Mouse (Mus musculus) thymus, adult 2 months (tissue): ENCODE results near the gene Ppwd1. TPM values are rescaled to one million over a fixed set of nuclear protein-coding genes. Genes with fewer than 3 reads are reported as not detected.
"Not testable (repeated sequence)": the region's sequence is repeated elsewhere in the genome, so short reads cannot be mapped to it uniquely, and the experiment has no call there.

Experiments
- DNase-seq: peaks from one replicate; pipeline ENCODE4 v3.0.0; 2021
- H3K27ac ChIP-seq: fragments of 200-500 bp; 2 replicates; pipeline ENCODE4 v1.5.1; 2012; ENCODE audit warnings: low read length, control low read depth; ENCODE audit not compliant: control insufficient read depth, insufficient read depth
- H3K27me3 ChIP-seq: fragments of 200-500 bp; 2 replicates; pipeline ENCODE4 v1.6.1; 2012; ENCODE audit warnings: mild to moderate bottlenecking, low read length, moderate library complexity, mixed read lengths; ENCODE audit not compliant: control insufficient read depth, insufficient read depth
- H3K36me3 ChIP-seq: fragments of 200-500 bp; 2 replicates; pipeline ENCODE4 v1.6.1; 2012; ENCODE audit warnings: mild to moderate bottlenecking, low read length, moderate library complexity; ENCODE audit not compliant: control insufficient read depth, insufficient read depth
- H3K4me1 ChIP-seq: fragments of 200-500 bp; replicated peaks from 2 replicates; pipeline ENCODE4 v1.6.1; 2012; ENCODE audit warnings: low read length; ENCODE audit not compliant: control insufficient read depth, insufficient read depth
- H3K4me3 ChIP-seq: fragments of 200-500 bp; 2 replicates; pipeline ENCODE4 v1.5.1; 2012; ENCODE audit warnings: mild to moderate bottlenecking, low read length, control low read depth, moderate library complexity; ENCODE audit not compliant: control insufficient read depth, insufficient read depth
- CTCF ChIP-seq: fragments of 200-500 bp; IDR thresholded peaks from 2 replicates; pipeline ENCODE4 v1.5.1; 2012; ENCODE audit warnings: mild to moderate bottlenecking, control low read depth, low read length, moderate library complexity, borderline replicate concordance; ENCODE audit not compliant: control insufficient read depth, poor library complexity, insufficient read depth; ENCODE audit errors: extremely low read depth
- POLR2A ChIP-seq: fragments of 200-500 bp; IDR thresholded peaks from 2 replicates; pipeline ENCODE4 v1.6.1; 2012; ENCODE audit warnings: mild to moderate bottlenecking, low read length, control low read depth, moderate library complexity; ENCODE audit not compliant: control insufficient read depth, poor library complexity, insufficient read depth; ENCODE audit errors: extremely low read depth
- WGBS: fragments of 180-500 bp; shearing (Covaris S2); methylation state at CpG from one replicate; pipeline ENCODE4 v1.1.7; 2018; 5-methylcytosine and 5-hydroxymethylcytosine counted together
- polyA plus RNA-seq: library from polyadenylated mRNA; depleted of rRNA; stranded (reverse); fragments of >200 nt; gene quantifications from 2 replicates; pipeline ENCODE4 v1.2.3, GENCODE M21; 2012; rRNA removed

Gene Ppwd1
- 2.7 and 2.9 TPM in 2 replicates for polyA plus RNA-seq

DNA sequence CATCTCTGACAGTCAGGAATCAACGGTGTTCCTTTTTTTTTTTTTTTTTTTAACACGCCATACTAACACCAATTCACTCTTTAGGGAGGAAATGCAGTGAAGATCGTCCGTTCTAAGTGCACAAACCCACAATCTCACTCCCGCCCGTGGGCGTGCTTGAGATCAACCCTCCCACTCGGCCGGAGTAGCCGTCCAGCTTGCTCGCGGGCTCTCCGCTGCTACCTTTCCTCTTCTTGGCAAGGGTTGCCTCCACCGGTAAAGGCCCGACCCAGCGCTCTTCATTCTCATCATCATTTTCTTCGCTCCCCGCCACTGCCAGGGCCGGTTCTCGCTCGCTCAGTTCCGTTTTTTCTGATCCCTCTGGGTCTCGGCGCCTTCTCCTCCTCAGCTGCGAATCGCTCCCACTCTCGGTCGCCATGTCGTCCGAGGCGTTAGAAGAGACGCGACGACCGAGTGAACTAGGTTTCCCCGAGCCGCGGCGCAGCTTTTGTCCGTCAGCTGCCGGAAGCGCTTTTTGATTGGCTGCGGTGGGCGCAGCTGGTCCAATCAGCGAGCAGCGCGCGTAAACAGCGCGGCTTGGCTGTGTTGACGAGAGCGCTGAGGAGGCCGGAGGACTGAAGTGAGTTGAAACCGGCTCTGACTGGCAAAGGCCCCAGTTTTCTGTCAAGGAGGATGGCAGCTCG, at the start of gene Ppwd1, which contains the start of gene Cenpk:
TSS of gene Ppwd1 (minus strand) at position 460 of the 683 bp plus-strand sequence.
TSS of gene Cenpk (plus strand) at position 228 of the 683 bp plus-strand sequence.
- WGBS = 1% methylated on average over 55 of the region's 55 CpGs
- peak; percentile 97 for DNase-seq
- peak within 1 kb of the TSS; percentile 77 for H3K4me3 ChIP-seq
- H3K36me3 ChIP-seq = peaks cover 3% of the 10 kb centered on the region
- H3K27me3 ChIP-seq = no peaks in the 10 kb centered on the region
- peak; percentile 88 for TF ChIP-seq POLR2A
- no peak for TF ChIP-seq CTCF
- H3K4me1 ChIP-seq = no peaks in the 10 kb centered on the region
- peak within 1 kb of the TSS; percentile 73 for H3K27ac ChIP-seq

DNA sequence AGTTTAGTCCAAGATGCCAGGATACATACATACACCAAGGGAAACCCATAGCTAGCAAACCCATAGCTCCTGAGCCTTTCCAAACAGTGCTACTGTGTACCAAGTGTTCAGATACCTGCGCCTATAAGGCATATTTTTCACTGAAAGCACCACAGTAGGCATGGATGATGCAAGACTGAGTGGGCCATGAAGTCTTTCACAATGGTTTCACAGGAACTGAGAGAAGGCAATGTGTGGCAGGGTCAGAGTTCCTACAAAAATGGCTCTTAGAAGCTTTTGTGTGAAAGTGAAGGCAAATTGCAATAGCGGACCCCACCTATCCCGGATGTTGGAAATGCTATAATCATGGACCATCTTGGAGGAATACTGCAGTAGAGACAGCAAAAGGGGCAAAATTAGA, 30.4 kb upstream of the Ppwd1 start:
- no peak overlapping the region for H3K27ac ChIP-seq
- WGBS = 95% methylated on average over 3 of the region's 3 CpGs
- no peaks in the 10 kb centered on the region for H3K4me1 ChIP-seq

DNA sequence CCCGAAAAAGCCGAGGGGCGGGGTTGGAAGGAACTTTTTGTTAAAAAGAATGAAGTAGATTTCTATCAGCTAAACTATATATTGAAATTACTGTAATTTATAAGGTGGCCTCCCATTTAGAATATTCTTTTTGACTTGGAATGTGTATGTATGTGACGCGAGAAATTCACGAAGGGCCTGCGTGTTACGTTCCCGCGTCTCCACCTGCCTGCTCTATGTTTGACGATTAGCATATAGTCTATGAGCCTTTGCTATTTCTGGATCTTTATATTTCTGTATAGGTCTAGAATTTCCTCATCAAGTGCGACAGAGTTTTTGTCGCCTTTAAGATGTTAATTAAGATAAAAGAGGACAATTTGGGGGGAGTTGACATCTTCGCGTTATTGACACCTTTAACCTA, 538 bp upstream of the Ppwd1 start:
- DNase-seq = no peak
- no peak for TF ChIP-seq CTCF
- TF ChIP-seq POLR2A = no peak
- H3K4me3 ChIP-seq = peak overlapping the region; percentile 60
- no peaks in the 10 kb centered on the region for H3K27me3 ChIP-seq
- no peak overlapping the region for H3K27ac ChIP-seq
- no peaks in the 10 kb centered on the region for H3K4me1 ChIP-seq
- H3K36me3 ChIP-seq = peaks cover 3% of the 10 kb centered on the region
- 4% methylated on average over 15 of the region's 15 CpGs for WGBS

More for the DNA sequence above, 30.4 kb upstream of the Ppwd1 start:
- Histone ChIP-seq H3K4me3 (no peak overlapping the region), H3K36me3 (no peaks in the 10 kb centered on the region), H3K27me3 (no peaks in the 10 kb centered on the region)
- no peak for TF ChIP-seq POLR2A
- TF ChIP-seq CTCF = no peak
- DNase-seq = no peak

DNA sequence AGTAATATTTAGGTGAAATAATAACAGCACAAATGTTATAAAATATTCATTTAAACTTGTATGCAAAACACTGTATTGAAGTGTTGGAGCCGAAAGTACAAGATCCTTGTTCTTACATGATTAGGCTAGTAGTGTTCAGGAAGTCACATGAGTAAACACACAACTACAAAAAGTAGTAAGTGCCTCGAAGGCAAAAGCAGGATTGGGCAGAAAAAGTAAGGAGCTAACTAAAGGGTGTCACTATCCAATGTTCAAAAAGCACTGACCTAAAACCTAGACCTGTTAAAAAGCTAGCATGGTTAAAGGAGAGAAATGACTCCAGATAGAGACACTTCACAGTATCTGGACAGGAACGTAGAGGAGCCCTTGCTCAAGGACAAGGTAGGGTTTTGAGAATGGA, 1.2 kb downstream of the Ppwd1 start:
- Histone ChIP-seq H3K4me1 (no peaks in the 10 kb centered on the region), H3K36me3 (no peaks in the 10 kb centered on the region; the same call in none of the 2 replicates), H3K4me3 (no peak overlapping the region), H3K27me3 (no peaks in the 10 kb centered on the region), H3K27ac (no peak overlapping the region)
- no peak for DNase-seq
- TF ChIP-seq CTCF (no peak), POLR2A (no peak)
- whole genome bisulfite sequencing = 16% methylated on average over 3 of the region's 3 CpGs

DNA sequence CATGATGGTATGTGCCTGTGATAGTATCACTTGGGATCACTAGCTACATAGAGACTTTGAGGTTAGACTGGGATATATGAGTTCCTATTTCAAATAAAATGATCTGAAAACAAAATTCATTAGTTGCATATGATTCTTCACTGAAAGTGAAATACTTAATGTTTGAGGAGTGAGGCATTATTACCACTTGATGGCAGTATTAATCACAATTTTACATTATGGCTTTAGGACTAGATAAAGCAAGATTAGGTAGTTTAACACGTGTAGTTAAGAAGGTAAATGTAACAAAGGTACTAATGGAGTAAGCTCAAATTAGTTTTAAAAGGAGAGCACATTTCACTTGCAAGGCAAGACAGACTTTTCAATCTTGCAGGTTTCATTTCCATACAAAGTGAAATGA, 24.3 kb downstream of the Ppwd1 start:
- WGBS = 63% methylated on average over 1 of the region's 1 CpGs
- H3K4me3 ChIP-seq = no peak overlapping the region
- H3K27ac ChIP-seq = no peak overlapping the region
- TF ChIP-seq CTCF = no peak
- no peak for TF ChIP-seq POLR2A
- no peaks in the 10 kb centered on the region for H3K27me3 ChIP-seq
- peaks cover 43% of the 10 kb centered on the region for H3K36me3 ChIP-seq
- no peak for DNase-seq
- no peaks in the 10 kb centered on the region for H3K4me1 ChIP-seq

DNA sequence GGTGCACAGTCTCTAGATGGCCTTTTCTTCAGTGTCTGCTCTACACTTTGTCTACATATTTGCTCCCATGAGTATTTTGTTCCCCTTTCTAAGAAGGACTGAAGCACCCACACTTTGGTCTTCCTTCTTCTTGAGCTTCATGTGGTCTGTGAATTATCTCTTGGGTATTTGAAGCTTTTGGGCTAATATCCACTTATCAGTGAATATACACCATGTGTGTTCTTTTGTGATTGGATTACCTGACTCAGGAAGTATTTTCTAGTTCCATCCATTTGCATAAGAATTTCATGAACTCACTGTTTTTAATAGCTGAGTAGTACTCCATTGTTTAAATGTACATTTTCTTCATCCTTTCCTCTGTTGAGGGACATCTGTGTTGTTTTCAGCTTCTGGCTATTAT, 32.8 kb downstream of the Ppwd1 start:
- peaks cover 33% of the 10 kb centered on the region for H3K36me3 ChIP-seq
- not testable (repeated sequence) for H3K4me1 ChIP-seq, H3K27me3 ChIP-seq, H3K27ac ChIP-seq, H3K4me3 ChIP-seq, DNase-seq

GRCm38 (mm10) chr13:104187357-104187756, 41.3 kb downstream of the Ppwd1 start:
- 96% methylated on average over 4 of the region's 4 CpGs for WGBS
- H3K4me3 ChIP-seq = no peak overlapping the region
- H3K4me1 ChIP-seq = no peaks in the 10 kb centered on the region
- no peak overlapping the region for H3K27ac ChIP-seq
- TF ChIP-seq CTCF (no peak), POLR2A (no peak)
- H3K36me3 ChIP-seq = peaks cover 32% of the 10 kb centered on the region
- no peak for DNase-seq
- no peaks in the 10 kb centered on the region for H3K27me3 ChIP-seq
